Mouse (Mus musculus) liver, postnatal 0 days (tissue): ENCODE data around the gene Tmem30b. TPM values are rescaled to one million over a fixed set of nuclear protein-coding genes. Genes with fewer than 3 reads are reported as not detected.

ENCODE experiments used
- ATAC-seq: fragments of 200-750 bp; cut with Nextera tagmentation; 2 replicates; pipeline ENCODE4 v1.8.0; 2017; ENCODE audit warnings: mild to moderate bottlenecking, moderate library complexity
- DNase-seq: peaks from one replicate; pipeline ENCODE4 v3.0.0-alpha.2; 2016
- H3K27ac ChIP-seq: fragments of 300-500 bp; sonication (generic); 2 replicates; pipeline ENCODE4 v1.5.1; 2014; ENCODE audit warnings: antibody characterized with exemption, moderate library complexity, mild to moderate bottlenecking, low read depth
- H3K27me3 ChIP-seq: fragments of 300-500 bp; sonication (generic); 2 replicates; pipeline ENCODE4 v1.6.1; 2014; ENCODE audit warnings: low read length, control low read depth, mixed read lengths; ENCODE audit not compliant: insufficient read depth
- H3K36me3 ChIP-seq: fragments of 300-500 bp; sonication (generic); replicated peaks from 2 replicates; pipeline ENCODE4 v1.6.1; 2014; ENCODE audit warnings: mild to moderate bottlenecking, control low read depth, low read length, moderate library complexity, mixed read lengths; ENCODE audit not compliant: insufficient read depth
- H3K4me1 ChIP-seq: fragments of 300-500 bp; sonication (generic); 2 replicates; pipeline ENCODE4 v1.6.1; 2014; ENCODE audit warnings: antibody characterized with exemption, mild to moderate bottlenecking, control low read depth; ENCODE audit not compliant: insufficient read depth
- H3K4me2 ChIP-seq: fragments of 300-500 bp; sonication (generic); 2 replicates; pipeline ENCODE4 v1.6.1; 2014; ENCODE audit warnings: low read depth, mild to moderate bottlenecking, low read length, moderate library complexity, mixed read lengths
- H3K4me3 ChIP-seq: fragments of 300-500 bp; sonication (generic); 2 replicates; pipeline ENCODE4 v1.5.1; 2014; ENCODE audit warnings: low read depth, low read length
- H3K9ac ChIP-seq: fragments of 300-500 bp; sonication (generic); replicated peaks from 2 replicates; pipeline ENCODE4 v1.6.1; 2014; ENCODE audit warnings: mild to moderate bottlenecking, moderate library complexity
- H3K9me3 ChIP-seq: fragments of 300-500 bp; sonication (generic); 2 replicates; pipeline ENCODE4 v1.6.1; 2016; ENCODE audit warnings: mild to moderate bottlenecking, control low read depth, low read length, mixed read lengths
- CTCF ChIP-seq: sonication (generic); IDR thresholded peaks from 2 replicates; pipeline ENCODE4 v1.5.1; 2016; ENCODE audit warnings: antibody characterized with exemption, low read depth
- EP300 ChIP-seq: IDR thresholded peaks from 2 replicates; pipeline ENCODE4 v1.6.1; 2016; ENCODE audit warnings: antibody characterized with exemption, low read depth, mild to moderate bottlenecking
- WGBS: fragments of 180-500 bp; shearing (Covaris S2); extraction: QIAGEN DNeasy Blood & Tissue Kit; methylation state at CpG from one replicate; pipeline ENCODE4 v1.1.7; 2014; ENCODE audit not compliant: insufficient replicate concordance; 5-methylcytosine and 5-hydroxymethylcytosine counted together
- polyA plus RNA-seq: library from polyadenylated mRNA; unstranded; fragments of >200 nt; fragmentation: Nextera tagmentation; extraction: Ambion mirVana; gene quantifications from 2 replicates; pipeline ENCODE4 v1.2.1, GENCODE M21; 2015

Gene Tmem30b
- polyA plus RNA-seq, 1 experiment from 2014 or later, result 40.7 TPM

DNA sequence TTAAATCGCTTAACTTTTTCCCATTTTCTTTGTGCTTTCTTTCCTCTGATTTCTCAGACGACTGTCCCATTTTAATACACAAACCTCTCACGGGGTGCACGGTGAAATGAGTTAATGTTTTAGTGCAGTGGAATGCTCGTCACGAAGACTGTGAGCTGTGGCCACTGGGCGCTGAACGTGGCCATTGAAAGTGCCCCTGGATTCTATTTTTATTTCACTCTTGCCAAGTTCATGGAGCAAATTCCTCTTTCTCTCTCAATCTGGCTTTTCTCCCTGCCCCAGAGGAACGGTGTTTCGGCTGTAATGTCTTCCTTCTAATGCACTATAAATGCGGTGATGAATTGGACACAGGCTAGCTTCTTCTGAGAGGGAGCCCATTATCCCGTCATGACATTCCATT, 23.1 kb downstream of the Tmem30b start:
- H3K4me2 ChIP-seq, result no peak overlapping the region
- no peaks in the 10 kb centered on the region for H3K9me3 ChIP-seq
- no peak for TF ChIP-seq EP300
- no peak for TF ChIP-seq CTCF
- no peak for DNase-seq
- ATAC-seq, result no peak
- H3K4me3 ChIP-seq, result no peak overlapping the region
- 79% methylated on average over 12 of the region's 12 CpGs for WGBS
- H3K4me1 ChIP-seq, result no peaks in the 10 kb centered on the region
- no peak overlapping the region for H3K9ac ChIP-seq
- H3K27me3 ChIP-seq, result no peaks in the 10 kb centered on the region
- H3K27ac ChIP-seq, result no peak overlapping the region
- H3K36me3 ChIP-seq, result no peaks in the 10 kb centered on the region

DNA sequence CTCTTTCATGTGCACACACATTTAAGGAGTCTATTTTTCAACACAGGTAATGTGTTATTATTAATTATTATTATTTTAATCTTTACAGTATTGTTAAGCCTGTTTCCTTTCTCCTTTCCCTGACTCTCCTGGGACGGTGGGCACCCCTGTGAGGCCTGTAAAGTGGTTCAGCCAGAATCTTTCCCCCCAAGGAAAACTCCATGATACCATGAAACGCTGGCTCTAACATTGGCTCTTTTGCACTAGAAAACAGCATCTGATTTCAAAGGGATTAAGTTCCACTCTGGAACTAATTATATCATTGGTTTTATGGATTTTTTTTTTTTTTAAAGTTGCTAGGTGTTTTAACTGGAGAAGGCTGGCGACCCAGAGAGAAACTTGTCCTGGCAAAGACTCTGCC, 24.2 kb downstream of the Tmem30b start:
- Histone ChIP-seq H3K27ac (no peak overlapping the region), H3K4me3 (no peak overlapping the region), H3K4me1 (no peaks in the 10 kb centered on the region), H3K4me2 (no peak overlapping the region), H3K9ac (no peak overlapping the region), H3K9me3 (no peaks in the 10 kb centered on the region), H3K27me3 (no peaks in the 10 kb centered on the region), H3K36me3 (no peaks in the 10 kb centered on the region)
- ATAC-seq, result no peak
- DNase-seq, result no peak
- TF ChIP-seq EP300 (no peak), CTCF (no peak)
- WGBS, result 67% methylated on average over 3 of the region's 3 CpGs

DNA sequence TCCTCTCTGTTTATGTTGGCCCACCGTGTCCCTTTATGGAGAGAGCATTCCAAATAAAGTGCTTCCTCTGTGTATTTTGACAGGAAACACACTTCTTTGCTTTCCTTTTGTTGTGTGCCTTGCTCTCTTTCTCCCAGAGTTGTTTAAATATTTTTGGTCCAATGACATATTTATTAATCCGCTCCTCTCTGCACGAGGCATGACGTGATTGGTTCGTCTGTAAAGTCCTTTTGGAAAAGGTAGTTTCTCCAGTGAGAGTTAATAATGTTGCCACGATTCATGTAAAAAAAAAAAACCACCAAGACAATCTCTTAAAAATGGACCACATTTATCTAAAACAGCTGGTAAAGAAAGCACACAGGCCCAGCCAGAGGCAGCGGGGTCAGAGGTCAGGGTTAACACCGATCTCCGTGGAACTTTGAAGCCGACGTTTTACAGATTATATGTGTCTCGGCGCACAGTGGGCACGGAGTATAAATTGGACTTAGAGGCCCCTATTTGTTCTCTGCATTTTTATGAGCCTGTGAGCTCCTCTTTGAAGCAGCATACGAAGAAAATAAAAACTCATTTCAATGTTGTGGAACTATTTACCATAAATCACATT, 24.9 kb downstream of the Tmem30b start:
- Histone ChIP-seq H3K9me3 (no peaks in the 10 kb centered on the region), H3K9ac (no peak overlapping the region), H3K27me3 (no peaks in the 10 kb centered on the region), H3K4me3 (no peak overlapping the region), H3K36me3 (no peaks in the 10 kb centered on the region), H3K4me2 (no peak overlapping the region), H3K4me1 (no peaks in the 10 kb centered on the region), H3K27ac (no peak overlapping the region)
- 60% methylated on average over 15 of the region's 15 CpGs for WGBS
- ATAC-seq (no peak), DNase-seq (no peak)
- TF ChIP-seq CTCF (no peak), EP300 (no peak)

DNA sequence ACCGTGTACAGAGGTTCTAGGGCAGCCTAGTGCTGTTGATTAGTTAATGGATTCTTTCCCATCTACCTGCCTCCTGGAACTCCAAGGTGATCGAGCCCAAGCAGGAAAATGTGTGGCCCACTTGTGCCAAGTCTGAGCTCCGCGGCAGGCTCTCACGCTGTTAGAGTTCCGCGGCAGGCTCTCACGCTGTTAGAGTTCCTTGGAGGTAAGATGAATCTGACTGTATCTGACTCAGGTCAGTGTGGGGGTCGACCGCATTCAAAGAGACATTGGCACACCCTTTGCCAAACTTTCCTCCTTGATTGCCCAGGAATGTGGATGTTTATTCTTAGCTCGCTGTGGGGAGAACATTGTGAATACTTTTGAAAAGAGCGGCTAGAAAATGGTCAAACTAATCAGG, 28.4 kb downstream of the Tmem30b start:
- Histone ChIP-seq H3K36me3 (no peaks in the 10 kb centered on the region), H3K9ac (no peak overlapping the region), H3K4me3 (no peak overlapping the region), H3K9me3 (no peaks in the 10 kb centered on the region), H3K4me1 (no peaks in the 10 kb centered on the region), H3K27ac (no peak overlapping the region), H3K27me3 (no peaks in the 10 kb centered on the region), H3K4me2 (no peak overlapping the region)
- WGBS, result 71% methylated on average over 12 of the region's 12 CpGs
- ATAC-seq (no peak), DNase-seq (no peak)
- no peak for TF ChIP-seq CTCF
- no peak for TF ChIP-seq EP300

DNA sequence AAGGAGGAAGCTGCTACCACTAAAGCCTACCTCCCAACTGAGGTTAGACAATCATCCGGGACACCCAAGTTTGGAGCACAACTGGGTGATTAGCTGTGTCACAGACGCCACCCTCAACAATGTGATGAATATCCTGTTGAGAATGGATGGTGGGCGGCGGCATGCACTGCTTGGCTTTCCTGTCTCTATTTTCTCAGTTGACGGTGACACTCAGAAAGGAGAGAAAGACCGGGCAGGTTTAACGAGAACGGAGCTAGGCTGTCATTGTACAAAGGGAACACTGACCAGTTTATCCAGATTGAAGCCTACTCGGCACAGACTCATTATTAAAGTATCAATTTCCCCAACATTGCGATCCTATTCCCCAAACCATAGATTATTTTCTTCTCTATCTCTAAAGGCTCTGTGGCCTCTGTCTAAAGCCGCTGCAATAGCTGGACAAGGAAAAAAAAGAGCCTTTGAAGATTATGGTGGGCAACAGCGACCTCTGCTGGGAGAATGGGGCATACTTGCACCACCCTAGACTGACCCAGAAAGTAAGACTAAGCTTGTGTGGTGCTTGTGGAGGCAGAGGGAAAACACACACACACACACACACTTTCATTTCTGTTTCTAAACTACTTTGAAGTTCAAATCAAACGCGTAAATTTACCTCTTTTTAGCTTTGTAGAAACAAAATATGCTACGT, 29.0 kb downstream of the Tmem30b start:
- no peak overlapping the region for H3K9ac ChIP-seq
- no peaks in the 10 kb centered on the region for H3K36me3 ChIP-seq
- TF ChIP-seq CTCF (peak; percentile 83), EP300 (no peak)
- no peaks in the 10 kb centered on the region for H3K4me1 ChIP-seq
- 45% methylated on average over 15 of the region's 15 CpGs for WGBS
- no peak overlapping the region for H3K4me3 ChIP-seq
- no peak overlapping the region for H3K27ac ChIP-seq
- H3K27me3 ChIP-seq, result no peaks in the 10 kb centered on the region
- H3K4me2 ChIP-seq, result no peak overlapping the region
- H3K9me3 ChIP-seq, result no peaks in the 10 kb centered on the region
- peak; percentile 78 for DNase-seq
- ATAC-seq, result peak; percentile 40

DNA sequence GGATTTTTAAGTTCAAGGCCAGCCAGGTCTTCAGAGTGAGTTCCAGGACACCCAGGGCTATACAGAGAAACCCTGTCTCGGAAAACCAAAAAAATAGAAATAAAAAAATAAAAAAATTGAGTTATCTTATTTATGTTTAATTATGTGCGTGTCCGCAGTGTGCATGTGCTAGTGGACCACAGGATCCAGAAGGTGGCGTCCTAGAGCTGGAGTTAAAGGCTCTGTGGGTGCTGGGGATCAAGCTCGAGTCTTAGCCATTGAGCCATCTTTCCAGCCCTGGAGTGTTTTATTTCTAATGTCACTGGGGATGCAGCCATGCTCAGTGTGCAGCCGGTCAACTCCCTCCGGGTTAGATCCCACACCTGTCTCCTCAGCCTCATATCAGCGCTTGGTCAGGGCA, 29.7 kb downstream of the Tmem30b start:
- DNase-seq, result no peak
- Histone ChIP-seq H3K27me3 (no peaks in the 10 kb centered on the region), H3K9ac (no peak overlapping the region), H3K4me3 (no peak overlapping the region), H3K36me3 (no peaks in the 10 kb centered on the region), H3K4me1 (no peaks in the 10 kb centered on the region), H3K4me2 (no peak overlapping the region), H3K9me3 (no peaks in the 10 kb centered on the region), H3K27ac (no peak overlapping the region)
- TF ChIP-seq CTCF, result no peak
- TF ChIP-seq EP300, result no peak
- no peak for ATAC-seq
- WGBS, result 81% methylated on average over 8 of the region's 8 CpGs
